Mouse (Mus musculus): ENCODE data around the gene Gm10334. TPM values are rescaled to one million over a fixed set of nuclear protein-coding genes. Genes with fewer than 3 reads are reported as not detected.
"Not testable (repeated sequence)": the region's sequence is repeated elsewhere in the genome, so short reads cannot be mapped to it uniquely, and the experiment has no call there.

Gm10334 gene
- not detected for polyA plus RNA-seq (2012; fragmentation: generic; extraction: Trizol)
- long read RNA-seq, experiment 1 = 0 reads
- long read RNA-seq, experiment 2 = 0 reads

DNA sequence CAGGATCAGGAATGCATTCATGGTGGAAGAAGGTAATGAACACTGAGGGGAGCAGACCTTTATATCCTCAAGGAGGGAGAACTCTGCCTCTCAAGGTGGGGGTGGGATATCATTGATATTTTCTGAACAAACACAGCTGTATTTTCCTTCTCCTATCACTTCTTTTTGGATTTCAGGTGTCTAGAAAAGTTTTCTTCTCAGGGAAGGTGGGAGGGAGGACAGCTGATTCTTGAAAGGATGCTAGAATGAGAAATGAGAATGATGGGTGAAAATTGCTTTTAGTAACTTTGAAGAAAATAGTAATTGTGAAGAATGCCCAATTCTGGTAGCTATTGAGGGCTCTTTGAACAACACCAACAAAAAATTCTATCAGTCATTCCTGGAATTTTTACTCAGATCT lies at the start of gene Gm10334:
Gene Gm10334 (minus strand): TSS at position 101 of the 400 bp plus-strand sequence.
- not testable (repeated sequence) for H3ac ChIP-seq (ENCODE audit: control insufficient read depth, insufficient read length, low read depth); H3K79me2 ChIP-seq (ENCODE audit: control insufficient read depth, insufficient read depth); H3K27me3 ChIP-seq (ENCODE audit: control insufficient read depth, insufficient read depth, insufficient read length); H3K79me3 ChIP-seq (ENCODE audit: low read depth); H3K36me3 ChIP-seq (ENCODE audit: control insufficient read depth, insufficient read depth); H3K4me3 ChIP-seq (ENCODE audit: insufficient read depth, poor library complexity, severe bottlenecking)

DNA sequence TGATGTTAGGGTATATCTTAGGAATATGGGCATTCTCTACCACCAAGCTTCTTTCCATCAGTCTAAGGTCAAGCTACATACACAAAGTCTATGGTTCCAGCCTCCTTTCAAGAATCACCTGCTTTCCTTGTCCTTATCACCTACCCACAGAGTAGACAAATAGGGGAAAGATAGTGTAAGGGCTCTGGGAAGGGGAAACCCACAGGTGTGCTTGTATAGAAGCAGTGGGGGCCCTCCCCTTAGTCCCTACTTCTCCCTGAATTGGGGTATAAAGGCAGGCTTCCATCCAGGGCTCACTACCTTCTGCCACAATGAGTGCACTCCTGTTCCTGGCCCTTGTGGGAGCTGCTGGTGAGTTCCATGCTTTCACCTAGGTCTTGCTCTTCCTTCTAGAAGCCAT lies 12.7 kb upstream of the Gm10334 start, which contains the start of gene Prss1:
Gene Prss1 (plus strand): TSS at position 301 of the 400 bp plus-strand sequence.
- not testable (repeated sequence) for H3K27me3 ChIP-seq (ENCODE audit: control insufficient read depth, insufficient read depth, insufficient read length); H3K36me3 ChIP-seq (ENCODE audit: control insufficient read depth, insufficient read depth); H3K79me2 ChIP-seq (ENCODE audit: control insufficient read depth, insufficient read depth); H3K79me3 ChIP-seq (ENCODE audit: low read depth); H3ac ChIP-seq (ENCODE audit: control insufficient read depth, insufficient read length, low read depth); H3K4me3 ChIP-seq (ENCODE audit: insufficient read depth, poor library complexity, severe bottlenecking)

DNA sequence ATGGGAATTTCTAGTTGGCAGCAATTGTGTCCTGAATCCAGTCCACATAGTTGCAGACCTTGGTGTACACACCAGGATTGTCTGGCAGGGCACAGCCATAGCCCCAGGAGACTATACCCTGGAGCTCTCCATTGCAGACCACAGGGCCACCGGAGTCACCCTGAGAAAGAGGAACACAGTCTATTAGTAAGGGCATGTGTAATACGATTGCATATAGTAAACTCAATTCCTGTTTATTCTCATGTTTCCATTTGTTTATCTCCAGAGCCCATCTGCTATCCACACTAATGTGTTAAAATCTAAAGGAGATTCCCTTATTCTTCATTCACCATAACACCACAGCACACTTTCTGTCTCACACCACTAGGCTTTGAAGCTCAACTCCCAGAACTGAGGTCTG lies 3.7 kb downstream of the Gm10334 start:
- not testable (repeated sequence) for H3K36me3 ChIP-seq (ENCODE audit: control insufficient read depth, insufficient read depth); H3K4me3 ChIP-seq (ENCODE audit: insufficient read depth, poor library complexity, severe bottlenecking); H3ac ChIP-seq (ENCODE audit: control insufficient read depth, insufficient read length, low read depth); H3K27me3 ChIP-seq (ENCODE audit: control insufficient read depth, insufficient read depth, insufficient read length); H3K79me2 ChIP-seq (ENCODE audit: control insufficient read depth, insufficient read depth); H3K79me3 ChIP-seq (ENCODE audit: low read depth)

Other genes with a start within 250 kb of the Gm10334 start
- gene Try4, start 143.9 kb downstream of the Gm10334 start, polyA plus RNA-seq (2012; fragmentation: generic; extraction: Trizol) = not detected
- not detected for gene Try5, start 129.3 kb downstream of the Gm10334 start, polyA plus RNA-seq (2012; fragmentation: generic; extraction: Trizol)
- not detected for gene Try10, start 92.0 kb downstream of the Gm10334 start, polyA plus RNA-seq (2012; fragmentation: generic; extraction: Trizol)
- gene Prss3, start 68.5 kb downstream of the Gm10334 start, polyA plus RNA-seq (2012; fragmentation: generic; extraction: Trizol) = not detected
- gene Gm5771, start 53.8 kb downstream of the Gm10334 start, polyA plus RNA-seq (2012; fragmentation: generic; extraction: Trizol) = not detected
- gene Prss1, start 12.8 kb upstream of the Gm10334 start, polyA plus RNA-seq (2012; fragmentation: generic; extraction: Trizol) = not detected
- gene Prss2, start 75.6 kb upstream of the Gm10334 start, polyA plus RNA-seq (2012; fragmentation: generic; extraction: Trizol) = 0.77 TPM
- gene Ephb6, start 159.3 kb upstream of the Gm10334 start, polyA plus RNA-seq (2012; fragmentation: generic; extraction: Trizol) = 13.0 TPM
- gene Trpv6, start 190.3 kb upstream of the Gm10334 start, polyA plus RNA-seq (2012; fragmentation: generic; extraction: Trizol) = 0.09 TPM
- not detected for gene Trpv5, start 234.6 kb upstream of the Gm10334 start, polyA plus RNA-seq (2012; fragmentation: generic; extraction: Trizol)
- not detected for gene Llcfc1, start 238.3 kb upstream of the Gm10334 start, polyA plus RNA-seq (2012; fragmentation: generic; extraction: Trizol)